In the genomic region with DNA sequence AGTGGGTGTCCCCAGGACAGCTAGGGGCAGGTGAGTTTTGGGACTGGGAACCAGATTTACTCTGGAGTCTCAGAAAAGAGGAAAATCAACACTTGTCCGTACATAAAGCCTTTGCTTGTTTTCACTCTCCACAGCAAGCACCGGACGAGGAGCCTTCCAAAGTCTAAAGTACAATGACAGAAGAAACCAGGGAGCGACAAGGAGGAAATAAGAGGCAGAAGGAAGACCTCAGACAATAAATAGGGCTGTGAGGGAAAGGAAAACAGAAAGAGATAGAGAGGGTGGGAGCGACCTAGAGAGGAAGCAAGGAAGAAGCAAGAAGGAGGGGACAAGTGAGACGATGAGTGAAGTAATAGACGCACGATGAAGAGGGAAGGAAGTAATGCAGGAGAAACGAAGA, we compare ENCODE assay signal across 8 mouse cellular contexts. TPM values are rescaled to one million over a fixed set of nuclear protein-coding genes. Genes with fewer than 3 reads are reported as not detected.
DNase-seq lines count a peak whose midpoint lies in the region; ATAC-seq and TF ChIP-seq lines count a peak whose summit lies in the region.

No protein-coding gene starts in this region.

- peak overlapping the region; percentile 89 for H3K27ac ChIP-seq in layer of hippocampus, adult 2 months
- 0 out of 2 replicates have a peak overlapping the region, but pooled peaks have one; percentile 2 for H3K27ac ChIP-seq in forebrain, embryonic 16.5 days (ENCODE audit: low read length)

- ATAC-seq in forebrain, embryonic 16.5 days, result no peak; the same call in 1 of the 2 replicates
- ATAC-seq in monocyte, adult 5-6 weeks (replicated peaks; ENCODE audit: insufficient number of reproducible peaks, low FRiP score, low TSS enrichment, poor library complexity, severe bottlenecking), result peak; percentile 11; the same call in 1 of the 2 replicates

- H3K36me3 ChIP-seq in forebrain, embryonic 16.5 days (ENCODE audit: control insufficient read depth, insufficient read depth), result no peaks in the 10 kb centered on the region

- no peaks in the 10 kb centered on the region for H3K9me3 ChIP-seq in forebrain, embryonic 16.5 days (ENCODE audit: control insufficient read depth, low read length)

- peaks cover 26% of the 10 kb centered on the region for H3K4me1 ChIP-seq in forebrain, embryonic 16.5 days (replicated peaks; ENCODE audit: control insufficient read depth, insufficient read depth, low read length)

- peak overlapping the region; percentile 92 for H3K9ac ChIP-seq in forebrain, embryonic 16.5 days (replicated peaks; ENCODE audit: low read depth, low read length)

- no peak for TF ChIP-seq CTCF in layer of hippocampus, adult 2 months (conservative IDR thresholded peaks at IDR 0.05)

- no peak for DNase-seq in layer of hippocampus, adult 2 months (ENCODE audit: low spot score in 2 of 2)
- no peak for DNase-seq in layer of hippocampus, postnatal 36 days
- DNase-seq in kidney, postnatal 14 days, result peak; percentile 45
- DNase-seq in left cerebral cortex, adult 8-10 months (ENCODE audit: low spot score in 2 of 2), result no peak
- DNase-seq in cerebellum, postnatal 14 days, result no peak
- no peak for DNase-seq in adrenal gland, postnatal 36 days

- WGBS in forebrain, embryonic 16.5 days, result 51% methylated on average over 9 of the region's 9 CpGs

- no peaks in the 10 kb centered on the region for H3K27me3 ChIP-seq in forebrain, embryonic 16.5 days (replicated peaks; ENCODE audit: control insufficient read depth, insufficient read depth, low read length)

- peak overlapping the region; percentile 59 for H3K4me3 ChIP-seq in layer of hippocampus, adult 2 months
- H3K4me3 ChIP-seq in forebrain, embryonic 16.5 days (replicated peaks; ENCODE audit: low read length), result peak overlapping the region; percentile 84

- H3K4me2 ChIP-seq in forebrain, embryonic 16.5 days (ENCODE audit: low read length), result peak overlapping the region; percentile 89

RNA-seq across cellular contexts. Expression of a gene that starts 0.5 kb away (rescaled TPM):
- total RNA-seq in layer of hippocampus, adult 2 months (2021), result 100 to 1,000 TPM; 101 TPM
- total RNA-seq in layer of hippocampus, postnatal 36 days (2021), result 100 to 1,000 TPM in 1 of 2 experiments, 10 to 100 TPM in 1; 86.2 to 109 TPM
- 76.1 and 89.5 TPM in 2 replicates for polyA plus RNA-seq in forebrain, embryonic 16.5 days (2015; fragmentation: Nextera tagmentation; extraction: Ambion mirVana)
- 5.0 to 8.2 TPM (median 6.7 TPM) in 3 replicates for total RNA-seq in monocyte, adult 5-6 weeks (2017)
- 100 to 1,000 TPM in 1 of 4 experiments, 10 to 100 TPM in 3; 82.2 to 105 (median 95.4) TPM for total RNA-seq in left cerebral cortex, adult 8-10 months (2022)
- 10 to 100 TPM; 38.3 to 43.1 TPM for total RNA-seq in adrenal gland, postnatal 36 days (2021)

RNA-seq across cellular contexts. Expression of a gene that starts 26.2 kb away (rescaled TPM):
- 10 to 100 TPM; 76.7 to 81.8 TPM for total RNA-seq in layer of hippocampus, adult 2 months (2021)
- 10 to 100 TPM; 73.4 to 80.2 TPM for total RNA-seq in layer of hippocampus, postnatal 36 days (2021)
- polyA plus RNA-seq in forebrain, embryonic 16.5 days (2015; fragmentation: Nextera tagmentation; extraction: Ambion mirVana), result 41.9 and 50.1 TPM in 2 replicates
- 55.5 to 92.1 TPM (median 65.8 TPM) in 3 replicates for total RNA-seq in monocyte, adult 5-6 weeks (2017)
- total RNA-seq in left cerebral cortex, adult 8-10 months (2022), result 10 to 100 TPM; 66.4 to 74.0 (median 69.3) TPM
- total RNA-seq in adrenal gland, postnatal 36 days (2021), result 10 to 100 TPM; 52.9 to 60.5 TPM

RNA-seq across cellular contexts. Expression of a gene that starts 38.2 kb away (rescaled TPM):
- 1 to 10 TPM; 2.5 to 2.7 TPM for total RNA-seq in layer of hippocampus, adult 2 months (2021)
- total RNA-seq in layer of hippocampus, postnatal 36 days (2021), result 1 to 10 TPM; 2.1 to 2.4 TPM
- 0.99 and 1.4 TPM in 2 replicates for polyA plus RNA-seq in forebrain, embryonic 16.5 days (2015; fragmentation: Nextera tagmentation; extraction: Ambion mirVana)
- total RNA-seq in monocyte, adult 5-6 weeks (2017), result 0.19 to 0.21 TPM in 2 of 3 replicates, not detected in the other
- total RNA-seq in left cerebral cortex, adult 8-10 months (2022), result 1 to 10 TPM; 4.1 to 4.3 (median 4.1) TPM
- 10 to 100 TPM in 1 of 2 experiments, 1 to 10 TPM in 1; 8.6 to 11.6 TPM for total RNA-seq in adrenal gland, postnatal 36 days (2021)
